Mouse (Mus musculus) monocyte, adult 5-6 weeks (primary cell): Measurements from ENCODE around the gene Rybp. TPM values are rescaled to one million over a fixed set of nuclear protein-coding genes. Genes with fewer than 3 reads are reported as not detected.

Experiments
- ATAC-seq: fragments of 153-309, 156-312 bp; replicated peaks from 2 replicates; pipeline ENCODE4 v1.8.0; 2017; ENCODE audit warnings: mild to moderate bottlenecking; ENCODE audit not compliant: low TSS enrichment, insufficient number of reproducible peaks, severe bottlenecking, poor library complexity, low FRiP score
- total RNA-seq: library from RNA; stranded (forward); fragments of 200-1000, 200-491, 200-594 nt; gene quantifications from 3 replicates; pipeline ENCODE4 v1.2.3, GENCODE M21; 2017

Rybp gene
- total RNA-seq, 1 experiment from 2014 or later, result 47.7 TPM

- no peak for ATAC-seq
Measured at GRCm38 (mm10) chr6:100226204-100226603, 61.1 kb downstream of the Rybp start.

GRCm38 (mm10) chr6:100223932-100224331 is 63.4 kb downstream of the Rybp start:
- no peak for ATAC-seq

- ATAC-seq, result no peak
Measured at GRCm38 (mm10) chr6:100223435-100223834, 63.9 kb downstream of the Rybp start.

GRCm38 (mm10) chr6:100222927-100223326 is 64.4 kb downstream of the Rybp start:
- ATAC-seq, result no peak

GRCm38 (mm10) chr6:100221803-100222202 is 65.5 kb downstream of the Rybp start:
- ATAC-seq, result no peak

- no peak for ATAC-seq
Measured at GRCm38 (mm10) chr6:100220917-100221560, 66.2 kb downstream of the Rybp start.

GRCm38 (mm10) chr6:100219971-100220370 is 67.3 kb downstream of the Rybp start:
- no peak for ATAC-seq

GRCm38 (mm10) chr6:100218541-100219341 is 68.5 kb downstream of the Rybp start:
- no peak for ATAC-seq

- no peak for ATAC-seq
Measured at GRCm38 (mm10) chr6:100217507-100217906, 69.8 kb downstream of the Rybp start.

GRCm38 (mm10) chr6:100216945-100217344 is 70.3 kb downstream of the Rybp start:
- no peak for ATAC-seq

- ATAC-seq, result no peak
Measured at GRCm38 (mm10) chr6:100215809-100216208, 71.5 kb downstream of the Rybp start.

GRCm38 (mm10) chr6:100214132-100214913 is 73.0 kb downstream of the Rybp start:
- ATAC-seq, result 0 out of 2 replicates have a peak, but pooled peaks have one; percentile 13

- no peak for ATAC-seq
Measured at GRCm38 (mm10) chr6:100213596-100213995, 73.7 kb downstream of the Rybp start.

- ATAC-seq, result no peak
Measured at GRCm38 (mm10) chr6:100212820-100213219, 74.5 kb downstream of the Rybp start.

GRCm38 (mm10) chr6:100211646-100212045 is 75.6 kb downstream of the Rybp start:
- ATAC-seq, result no peak

GRCm38 (mm10) chr6:100210517-100210916 is 76.8 kb downstream of the Rybp start:
- ATAC-seq, result no peak

- no peak for ATAC-seq
Measured at GRCm38 (mm10) chr6:100206741-100207275, 80.5 kb downstream of the Rybp start.

- ATAC-seq, result no peak
Measured at GRCm38 (mm10) chr6:100206261-100206660, 81.0 kb downstream of the Rybp start.

GRCm38 (mm10) chr6:100204436-100204835 is 82.8 kb downstream of the Rybp start:
- no peak for ATAC-seq
